Mouse (Mus musculus): Measurements from ENCODE around the gene Bend6.

Gene Bend6

DNA sequence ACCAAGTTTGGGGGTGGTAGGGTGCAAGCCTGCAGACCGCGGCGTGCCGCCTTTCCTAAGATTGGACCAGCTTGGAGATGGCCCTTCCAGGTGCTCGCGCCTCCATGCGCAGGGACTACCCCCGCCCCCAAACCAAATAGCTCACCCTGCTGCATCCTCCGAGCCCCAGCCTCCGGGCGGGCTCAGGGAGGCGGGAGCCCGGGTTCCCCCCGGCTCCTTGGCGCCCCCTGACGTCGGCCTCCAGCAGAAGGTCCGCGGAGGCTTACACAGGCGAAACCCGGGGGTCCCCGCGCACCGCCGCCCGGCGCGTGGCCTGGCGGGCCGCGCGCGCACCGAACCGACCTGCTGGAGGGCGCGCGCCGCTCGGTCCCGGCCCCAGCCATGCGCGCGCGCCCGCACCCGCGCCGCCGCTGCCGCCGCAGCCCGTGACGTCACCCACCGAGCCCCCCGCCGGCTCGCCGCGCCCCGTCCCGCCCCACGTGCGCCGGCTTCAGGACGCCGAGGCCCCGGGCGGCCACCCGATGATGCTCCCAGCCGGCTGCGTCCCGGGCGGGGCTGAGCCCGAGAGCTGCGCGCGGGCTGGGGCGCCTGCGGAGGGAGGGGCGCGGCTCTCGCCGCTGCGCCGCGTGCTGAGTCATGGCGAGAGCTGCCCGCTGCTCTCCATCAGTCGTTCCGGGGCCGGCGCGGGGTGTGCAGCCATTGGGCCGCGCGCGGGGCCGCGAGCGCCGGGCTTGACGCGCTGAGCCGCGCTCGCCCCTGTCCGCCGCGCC lies at the start of gene Bend6:
TSS of gene Bend6 (minus strand) at position 396 of the 770 bp plus-strand sequence.
- DNase-seq (ENCODE audit: low read depth, low spot score) = no peak

GRCm38 (mm10) chr1:33955626-33956025 lies 48.0 kb upstream of the Bend6 start:
- DNase-seq (ENCODE audit: low read depth, low spot score) = no peak

DNA sequence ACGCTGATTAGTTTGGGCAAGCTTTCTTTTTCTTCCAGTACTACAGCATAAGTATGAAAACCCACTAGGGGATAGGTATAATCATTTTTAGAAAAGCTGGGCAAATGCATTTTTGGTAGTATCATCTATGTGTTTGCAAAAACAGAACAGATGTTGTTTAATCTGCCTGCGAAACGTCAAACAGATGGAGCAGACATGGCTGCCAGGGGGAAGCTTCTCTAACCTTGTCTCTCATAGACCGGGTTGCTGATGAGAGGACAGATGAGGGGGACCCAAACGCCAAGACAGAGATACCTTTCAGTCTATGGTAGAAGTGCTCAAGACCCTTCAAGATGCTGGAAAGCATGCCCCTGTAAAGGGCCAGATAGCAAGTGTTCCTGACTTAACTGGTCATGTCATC lies 40.9 kb upstream of the Bend6 start:
- DNase-seq (ENCODE audit: low read depth, low spot score) = no peak

DNA sequence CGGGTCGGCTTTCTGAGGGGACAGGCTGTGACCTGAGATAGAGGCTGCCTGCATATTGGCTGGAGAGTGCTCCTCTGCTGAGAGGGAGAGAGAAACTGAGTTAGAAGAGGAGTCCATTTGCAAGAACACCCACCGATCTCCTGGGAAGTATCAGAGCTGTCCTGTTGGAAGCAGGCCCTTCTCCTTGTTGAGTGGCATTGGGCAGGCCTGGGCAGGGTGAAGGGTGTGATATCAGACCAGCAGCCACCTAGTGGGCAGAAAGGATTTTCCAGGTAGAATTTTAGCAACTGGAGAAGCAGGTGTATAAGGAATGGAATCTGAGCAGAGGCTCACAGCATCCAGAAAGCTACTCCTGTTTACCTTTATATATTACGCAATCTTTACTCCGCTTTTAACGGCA lies 40.2 kb upstream of the Bend6 start:
- DNase-seq (ENCODE audit: low read depth, low spot score) = no peak

GRCm38 (mm10) chr1:33946601-33947395 lies 39.2 kb upstream of the Bend6 start:
- DNase-seq (ENCODE audit: low read depth, low spot score) = peak; percentile 12

DNA sequence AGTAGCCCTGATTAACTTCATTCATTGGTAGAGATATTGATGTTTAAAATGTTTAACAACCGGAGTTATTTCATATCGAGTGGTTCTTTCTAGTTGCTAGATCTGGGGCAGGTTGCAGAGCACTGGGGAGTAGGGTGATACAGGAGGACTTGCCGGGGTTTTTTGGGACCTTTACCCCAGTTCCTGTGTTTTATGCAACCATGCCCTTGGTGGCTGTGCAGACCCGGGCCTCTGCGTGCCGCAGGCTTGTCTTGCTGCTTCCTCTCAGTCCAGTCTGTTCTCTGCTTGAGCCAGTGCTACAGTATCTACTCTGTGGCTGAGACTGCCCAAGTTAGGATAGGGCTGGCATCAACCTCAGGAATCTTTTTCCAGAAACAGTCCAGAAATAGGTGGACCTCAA lies 38.1 kb upstream of the Bend6 start:
- no peak for DNase-seq (ENCODE audit: low read depth, low spot score)

GRCm38 (mm10) chr1:33944977-33945750 lies 37.5 kb upstream of the Bend6 start:
- no peak for DNase-seq (ENCODE audit: low read depth, low spot score)

DNA sequence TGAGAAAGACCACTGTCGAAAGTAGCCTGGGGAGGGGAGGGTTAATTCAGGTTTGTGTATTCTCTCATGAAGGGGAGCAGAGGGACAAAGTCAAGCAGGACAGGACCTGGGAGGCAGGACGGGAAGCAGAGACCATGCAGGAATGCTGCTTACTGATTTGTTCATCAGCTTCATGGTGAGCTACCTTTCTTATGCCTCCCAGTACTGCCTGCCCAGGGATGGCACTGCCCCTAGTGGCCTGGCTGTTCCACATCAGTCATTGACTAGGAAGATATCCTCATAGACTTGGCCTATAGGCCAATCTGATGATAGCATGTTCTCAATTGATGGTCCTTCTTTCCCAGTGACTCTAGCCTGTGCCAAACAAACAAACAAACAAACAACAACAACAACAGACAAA lies 36.3 kb upstream of the Bend6 start:
- DNase-seq (ENCODE audit: low read depth, low spot score) = no peak

DNA sequence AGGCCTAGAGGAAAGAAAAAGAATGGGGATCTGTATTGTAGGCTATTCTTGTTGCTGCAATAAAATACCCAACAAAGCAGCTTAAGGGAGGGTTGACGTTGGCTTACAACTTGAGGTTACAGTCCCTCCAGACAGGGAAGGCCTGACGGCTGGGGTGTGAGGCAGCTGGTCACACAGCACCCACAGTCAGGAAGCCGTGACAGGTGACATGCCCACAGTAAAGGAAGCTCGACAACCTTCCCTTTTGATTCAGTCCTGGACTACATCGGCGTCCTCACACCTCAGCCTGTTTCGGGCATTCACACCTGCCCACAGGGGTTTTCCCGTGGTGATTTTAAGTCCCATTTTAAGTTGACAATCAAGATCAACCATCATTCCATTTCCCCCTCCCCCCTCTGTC lies 35.0 kb upstream of the Bend6 start:
- DNase-seq (ENCODE audit: low read depth, low spot score) = no peak

GRCm38 (mm10) chr1:33940364-33940928 lies 32.8 kb upstream of the Bend6 start:
- no peak for DNase-seq (ENCODE audit: low read depth, low spot score)

DNA sequence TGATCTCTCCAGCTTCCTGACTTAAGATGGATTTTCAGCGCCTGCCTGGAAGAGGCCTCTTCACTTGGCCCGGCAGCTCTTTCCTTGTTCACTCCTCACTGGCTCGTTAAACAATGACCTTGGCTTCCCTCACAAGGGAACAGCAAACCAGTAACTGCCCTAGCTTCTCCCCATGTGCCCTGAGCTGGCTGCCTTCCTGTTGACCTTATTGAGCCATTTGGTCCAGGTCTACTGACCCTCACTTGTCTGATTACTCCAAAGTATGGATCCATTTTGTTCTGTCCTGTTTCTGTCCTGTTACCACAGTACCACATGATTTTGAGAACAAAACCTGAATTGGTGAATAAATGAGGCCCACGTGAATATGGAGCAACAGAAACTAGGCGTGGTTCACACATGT lies 32.2 kb upstream of the Bend6 start:
- DNase-seq (ENCODE audit: low read depth, low spot score) = no peak

DNA sequence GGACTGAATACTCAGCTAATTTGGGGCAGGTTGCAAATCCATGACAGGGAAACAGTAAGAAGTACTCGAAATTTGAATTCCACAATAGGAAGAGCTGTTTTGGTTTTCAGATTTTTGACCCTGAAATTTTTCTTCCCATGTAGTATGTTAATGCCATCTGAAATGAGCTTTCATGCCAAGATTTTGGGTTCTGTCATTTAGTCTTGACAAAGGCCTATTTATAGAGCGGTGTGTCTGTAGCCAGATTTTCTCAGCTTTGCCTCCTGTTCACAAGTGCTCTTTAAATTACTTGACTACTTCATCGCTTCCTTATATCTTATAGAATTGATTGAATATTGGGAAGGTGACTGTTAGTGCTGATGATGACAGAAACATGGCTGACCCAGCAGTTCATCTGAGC lies 28.3 kb upstream of the Bend6 start:
- DNase-seq (ENCODE audit: low read depth, low spot score) = no peak

- DNase-seq (ENCODE audit: low read depth, low spot score) = no peak
Observed at GRCm38 (mm10) chr1:33932845-33933499, 25.4 kb upstream of the Bend6 start.

GRCm38 (mm10) chr1:33932196-33932595 lies 24.6 kb upstream of the Bend6 start:
- no peak for DNase-seq (ENCODE audit: low read depth, low spot score)

DNA sequence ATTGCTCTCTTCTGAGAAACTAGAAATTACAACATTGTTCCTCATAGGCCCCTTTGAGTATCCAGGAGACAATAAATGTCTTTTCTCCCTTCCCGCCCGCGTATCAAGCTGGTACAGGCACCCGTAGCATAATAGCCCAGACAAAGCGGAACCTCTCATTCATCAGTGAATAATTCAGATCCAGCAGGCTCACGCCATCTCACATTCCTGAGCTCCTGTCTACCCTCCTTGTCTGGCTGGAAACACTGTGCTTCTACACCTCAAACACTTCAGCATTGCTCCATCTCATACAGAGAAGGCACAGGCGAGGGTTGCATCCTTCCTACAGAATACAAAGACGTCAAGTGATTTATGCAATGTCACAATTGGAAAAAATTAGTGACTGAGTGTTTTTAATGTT lies 24.2 kb upstream of the Bend6 start:
- DNase-seq (ENCODE audit: low read depth, low spot score) = no peak

GRCm38 (mm10) chr1:33927466-33927865 lies 19.9 kb upstream of the Bend6 start:
- no peak for DNase-seq (ENCODE audit: low read depth, low spot score)

DNA sequence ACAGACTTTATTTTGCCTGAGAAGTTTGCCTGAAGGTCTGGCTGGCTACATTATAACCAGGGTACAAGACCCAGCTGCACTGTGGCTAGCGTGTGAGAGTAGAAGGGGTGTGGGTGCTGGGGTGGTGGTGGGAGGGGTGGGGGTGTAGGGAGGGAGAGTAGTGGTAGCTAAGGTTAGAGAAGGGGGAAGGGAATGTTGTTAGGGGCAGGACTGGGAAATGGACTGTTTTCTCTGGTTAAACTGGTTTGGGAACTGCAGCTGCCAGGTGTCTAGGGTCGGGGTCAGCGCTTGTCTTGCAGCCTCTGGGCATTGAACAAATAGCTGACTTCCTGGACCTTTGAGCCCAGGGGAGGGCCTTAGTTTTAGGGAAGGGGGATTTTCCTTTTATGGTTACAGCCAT lies 17.7 kb upstream of the Bend6 start:
- DNase-seq (ENCODE audit: low read depth, low spot score) = no peak

DNA sequence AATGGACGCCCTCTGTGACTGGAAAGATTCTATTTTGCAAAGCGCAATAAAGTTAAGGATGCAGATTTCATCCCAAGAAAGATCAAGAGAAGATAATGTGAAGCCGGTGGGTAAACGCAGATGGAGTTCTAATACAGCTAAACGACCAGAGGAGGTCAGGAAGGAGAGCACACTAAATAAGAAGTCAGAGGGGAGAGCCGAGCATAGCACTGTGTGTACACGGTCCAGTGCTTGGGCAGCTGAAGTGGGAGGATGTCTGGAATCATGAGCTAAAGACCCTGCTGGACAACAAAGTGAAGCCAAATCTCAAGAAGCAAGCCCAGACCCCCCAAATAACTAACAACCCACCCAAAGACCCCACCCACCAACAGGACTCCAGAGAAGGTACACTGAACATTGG lies 15.4 kb upstream of the Bend6 start:
- no peak for DNase-seq (ENCODE audit: low read depth, low spot score)

- no peak for DNase-seq (ENCODE audit: low read depth, low spot score)
Observed at GRCm38 (mm10) chr1:33916554-33916953, 8.9 kb upstream of the Bend6 start.

DNA sequence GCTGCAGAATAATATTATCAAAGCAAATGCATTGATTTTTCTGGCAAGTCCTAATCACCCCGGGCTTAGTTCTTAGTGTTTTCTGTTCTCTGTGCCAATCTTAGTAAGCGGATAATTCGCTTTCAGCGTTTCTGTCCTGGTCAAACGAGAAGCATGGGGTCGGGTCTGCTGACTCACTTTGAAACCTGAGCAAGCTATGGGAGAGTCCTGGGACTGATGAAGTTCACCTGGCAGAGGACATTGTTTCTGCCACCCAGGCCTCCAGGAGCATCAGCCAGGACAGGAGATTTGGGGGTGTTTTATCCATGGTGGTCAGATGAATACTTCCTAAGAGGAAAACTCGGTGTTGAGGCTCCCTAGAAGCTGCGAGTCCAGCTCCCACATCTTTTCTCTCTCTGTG lies 4.0 kb upstream of the Bend6 start:
- no peak for DNase-seq (ENCODE audit: low read depth, low spot score)

DNA sequence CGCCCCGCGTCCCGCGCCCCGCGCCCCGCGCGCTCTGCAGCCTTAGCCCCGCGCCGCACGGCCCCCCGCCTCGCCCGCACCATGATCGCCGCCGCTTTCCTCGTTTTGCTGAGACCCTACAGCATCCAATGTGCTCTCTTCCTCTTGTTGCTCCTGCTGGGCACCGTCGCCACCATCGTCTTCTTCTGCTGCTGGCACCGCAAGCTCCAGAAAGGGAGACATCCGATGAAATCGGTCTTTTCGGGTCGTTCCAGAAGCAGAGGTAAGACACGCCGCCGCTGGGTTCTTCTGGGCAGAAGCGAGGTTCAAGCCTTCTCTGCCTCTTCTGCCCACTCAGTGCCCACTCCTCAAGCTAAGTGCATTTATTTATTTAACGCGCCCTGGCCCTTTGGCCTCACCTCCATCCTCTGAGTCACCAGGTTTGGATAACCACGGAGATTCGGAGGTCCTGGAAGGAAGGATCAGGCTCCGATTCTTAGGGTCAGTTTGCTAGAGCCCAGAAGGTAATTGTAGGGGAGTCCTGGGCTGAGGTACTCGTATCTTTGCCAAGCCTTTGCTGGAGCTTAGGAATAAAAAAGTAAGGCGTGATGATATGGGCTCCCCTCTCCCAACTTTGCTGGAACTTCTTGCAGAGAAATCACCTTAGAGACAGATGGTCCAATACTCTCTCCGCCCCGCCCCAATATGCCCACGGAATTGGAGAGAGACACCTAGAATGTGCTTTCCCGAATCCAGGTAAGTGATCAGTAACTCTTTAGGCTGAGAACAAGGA lies 761 bp upstream of the Bend6 start, which contains the start of gene Dst:
TSS of gene Dst (plus strand) at position 35 of the 772 bp plus-strand sequence.
- DNase-seq (ENCODE audit: low read depth, low spot score) = no peak

Measured in skeletal muscle tissue, adult 2 months (tissue).